Mouse (Mus musculus) lung, postnatal 0 days (tissue): ENCODE data around the gene Tia1.

Experiments
- CTCF ChIP-seq: IDR thresholded peaks from 2 replicates; pipeline ENCODE4 v1.5.1; 2016; ENCODE audit warnings: antibody characterized with exemption, mild to moderate bottlenecking
- EP300 ChIP-seq: IDR thresholded peaks from 2 replicates; pipeline ENCODE4 v1.6.1; 2016; ENCODE audit warnings: antibody characterized with exemption, mild to moderate bottlenecking, control low read depth

GRCm38 (mm10) chr6:86479816-86480188 is 75.8 kb downstream of the Tia1 start:
- TF ChIP-seq CTCF (no peak), EP300 (no peak)
